Mouse (Mus musculus): ENCODE measurements at regions not wholly inside any gene's neighbourhood (a gene's known extent, or its start where the extent isn't known, plus 50 kb on each side); places are given as distances from the start of the nearest gene placed in this dataset.
A peak's percentile ranks its signal among the peaks of the same experiment; 100 is the strongest.

DNA sequence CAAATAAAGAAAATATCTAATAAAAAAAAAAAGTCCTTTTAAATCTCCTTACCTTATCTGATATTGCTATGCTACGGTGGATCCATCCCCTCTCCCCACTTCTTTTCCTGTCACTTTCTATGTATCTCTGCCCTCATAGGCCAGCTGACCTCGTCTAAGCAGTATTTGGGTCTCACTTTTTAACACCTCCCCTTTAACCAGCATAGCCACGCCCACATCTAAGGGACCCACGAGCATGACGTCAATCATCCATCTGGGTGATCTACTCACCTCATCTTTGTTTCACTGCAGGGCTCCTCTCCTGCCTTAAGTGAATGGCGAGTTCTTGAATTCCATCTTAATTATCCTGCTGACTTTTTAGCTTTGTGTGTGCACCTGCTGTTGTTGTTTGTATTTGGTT lies 97.4 kb upstream of the Arhgap5 start:
- no peak for DNase-seq

DNA sequence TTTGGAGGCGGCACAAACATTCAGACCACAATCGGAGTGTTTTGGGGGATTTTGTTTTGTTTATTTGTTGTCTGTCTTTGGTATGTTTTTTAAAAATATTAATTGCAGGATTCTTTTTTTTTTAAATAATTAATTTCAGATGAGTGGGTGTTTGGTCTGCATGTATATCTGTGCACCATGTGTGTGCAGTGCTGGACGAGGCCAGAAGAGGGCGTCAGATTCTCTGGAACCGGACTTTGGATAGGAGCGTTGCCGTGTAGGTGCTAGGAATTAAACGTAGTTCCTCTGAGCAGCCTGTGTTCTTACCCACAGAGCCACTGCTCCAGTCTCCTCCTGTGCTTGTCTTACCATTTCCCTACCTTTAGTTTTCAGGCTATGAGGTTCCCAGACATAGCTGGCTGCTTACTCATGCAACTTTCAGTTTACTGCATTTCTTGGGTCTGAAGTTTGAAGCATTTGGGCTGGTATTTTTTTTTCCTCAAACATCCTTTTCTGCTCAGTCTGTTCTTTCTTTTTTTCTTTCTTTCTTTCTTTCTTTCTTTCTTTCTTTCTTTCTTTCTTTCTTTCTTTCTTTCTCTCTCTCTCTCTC lies 95.4 kb upstream of the Arhgap5 start:
- DNase-seq: no peak

DNA sequence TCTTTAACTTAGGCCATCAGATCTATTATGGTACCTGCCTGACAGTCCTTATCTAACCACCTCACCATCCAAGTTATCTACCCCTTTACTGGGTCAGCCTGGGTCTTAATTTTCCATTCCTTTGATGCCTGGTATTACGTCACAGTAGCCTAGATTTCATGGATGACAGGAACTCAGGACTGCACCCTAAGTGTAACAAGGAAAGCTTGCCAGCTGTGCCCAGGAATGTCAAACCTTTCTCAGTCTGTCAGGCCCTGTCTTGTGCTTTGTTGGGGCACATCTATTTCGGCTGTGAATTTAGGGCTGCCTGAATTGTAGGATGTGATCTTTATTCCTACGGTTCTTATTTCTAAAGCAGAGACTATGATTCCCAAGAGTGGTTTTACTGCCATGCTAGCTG lies 94.6 kb upstream of the Arhgap5 start:
- DNase-seq: peak; percentile 31

DNA sequence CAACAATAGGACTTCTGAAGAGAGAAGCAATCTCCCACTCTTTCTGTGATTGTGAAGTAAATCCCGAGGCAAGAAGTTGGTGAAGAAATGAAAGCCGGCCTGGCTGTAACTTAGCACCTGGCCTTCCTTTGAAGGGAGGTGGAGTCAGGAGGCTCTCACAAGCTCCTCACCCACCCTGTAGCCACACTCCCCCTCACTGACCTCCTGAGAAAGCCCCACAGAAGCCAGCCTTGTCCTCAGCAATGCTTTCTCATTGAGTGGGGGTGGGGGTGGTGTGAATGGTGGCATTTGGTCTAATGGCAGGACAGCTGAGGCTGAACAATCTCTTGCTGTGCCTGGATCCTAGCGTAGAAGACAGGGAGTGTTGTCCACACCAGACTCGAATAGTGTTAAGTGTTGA lies 91.6 kb upstream of the Arhgap5 start:
- DNase-seq: no peak

DNA sequence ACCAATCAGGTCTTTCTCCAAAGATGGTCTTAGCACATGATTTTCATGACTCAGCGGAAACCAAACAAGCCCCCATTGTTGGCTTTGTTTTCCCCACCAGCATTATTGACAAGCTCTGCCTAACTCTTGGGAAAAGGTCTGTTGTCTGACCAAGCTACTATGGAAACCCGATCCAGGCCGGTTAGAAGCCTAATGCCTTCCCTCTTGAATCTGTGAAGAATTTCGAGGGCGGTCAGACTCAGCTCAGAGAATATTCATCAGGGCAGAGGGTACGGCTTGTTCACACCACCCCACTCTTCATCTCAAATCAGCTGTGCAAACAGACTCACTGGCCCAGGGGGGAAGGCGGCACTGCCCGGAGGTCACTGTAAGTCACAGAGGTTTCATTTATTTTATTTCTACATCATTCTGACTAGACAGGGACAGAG lies 90.7 kb upstream of the Arhgap5 start:
- DNase-seq: no peak

DNA sequence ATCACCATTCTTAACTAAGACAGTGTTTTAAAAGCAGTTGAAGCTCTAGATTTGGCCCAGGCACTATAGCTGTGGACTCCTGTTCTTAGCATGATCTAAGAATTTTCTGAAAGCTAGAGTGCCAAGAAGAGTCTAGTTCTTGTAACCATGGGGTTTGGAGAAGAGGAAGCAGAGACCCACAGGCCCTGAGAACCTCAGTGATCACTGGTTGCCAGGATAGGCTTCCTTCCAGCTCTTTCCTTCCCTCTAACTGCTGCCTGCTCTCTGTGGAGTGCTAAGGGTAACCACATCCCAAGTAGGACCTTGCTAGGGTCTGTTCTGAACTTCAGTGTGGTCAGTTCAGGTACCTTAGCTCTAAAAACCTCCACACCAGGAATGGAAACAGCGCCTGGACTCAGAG lies 81.0 kb upstream of the Arhgap5 start:
- no peak for DNase-seq

DNA sequence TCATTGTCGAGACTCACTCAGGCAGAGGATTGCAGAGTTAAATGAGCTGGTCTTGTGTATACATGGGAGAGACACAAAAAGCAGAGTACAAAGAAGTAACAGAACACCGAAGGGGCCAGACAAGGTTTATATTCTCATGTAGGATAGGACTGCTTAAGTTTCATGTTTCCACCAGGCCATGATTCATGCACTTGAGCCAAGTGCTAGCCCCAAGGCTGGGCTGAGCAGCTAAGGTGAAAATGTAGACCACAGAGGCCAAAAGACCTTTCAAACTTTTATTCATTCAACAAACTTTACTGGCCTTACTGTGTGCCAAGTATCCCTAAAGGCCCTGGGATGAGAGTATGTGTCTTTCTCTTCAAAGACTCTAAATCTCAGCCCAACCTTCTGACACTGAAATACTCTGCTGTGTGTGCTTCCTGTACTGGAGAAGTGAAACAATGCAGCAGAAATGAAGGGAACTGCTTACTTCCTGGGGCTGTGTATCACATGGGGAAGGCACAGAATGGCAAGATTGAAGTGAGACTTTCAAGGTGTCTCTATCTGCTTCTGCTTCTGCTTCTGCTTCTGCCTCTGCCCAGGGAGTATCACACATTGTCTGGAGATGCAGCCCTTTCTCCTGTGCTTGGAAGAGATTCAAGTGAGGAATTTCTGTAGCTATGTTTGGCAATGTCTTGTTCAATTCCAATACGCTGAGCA lies 79.3 kb upstream of the Arhgap5 start:
- no peak for DNase-seq

DNA sequence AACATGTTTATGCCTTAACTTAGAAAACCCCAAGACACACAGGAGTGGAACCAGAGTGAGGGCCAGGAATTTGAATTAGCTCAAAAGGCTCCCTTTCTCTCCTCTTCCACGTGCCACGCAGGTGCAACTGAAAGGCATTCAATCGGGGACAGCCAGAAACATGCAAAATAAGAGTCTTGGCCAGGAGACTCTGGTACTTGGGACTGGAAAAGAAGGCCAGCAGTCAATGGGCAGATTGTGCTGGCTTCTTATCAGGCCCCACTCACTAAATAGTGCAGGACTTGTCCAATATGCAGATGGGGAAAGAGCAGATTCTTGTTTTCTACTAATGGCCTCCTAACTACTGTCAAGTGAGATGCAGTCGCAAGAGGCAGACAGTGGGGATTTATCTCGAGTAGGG lies 73.8 kb upstream of the Arhgap5 start:
- no peak for DNase-seq

DNA sequence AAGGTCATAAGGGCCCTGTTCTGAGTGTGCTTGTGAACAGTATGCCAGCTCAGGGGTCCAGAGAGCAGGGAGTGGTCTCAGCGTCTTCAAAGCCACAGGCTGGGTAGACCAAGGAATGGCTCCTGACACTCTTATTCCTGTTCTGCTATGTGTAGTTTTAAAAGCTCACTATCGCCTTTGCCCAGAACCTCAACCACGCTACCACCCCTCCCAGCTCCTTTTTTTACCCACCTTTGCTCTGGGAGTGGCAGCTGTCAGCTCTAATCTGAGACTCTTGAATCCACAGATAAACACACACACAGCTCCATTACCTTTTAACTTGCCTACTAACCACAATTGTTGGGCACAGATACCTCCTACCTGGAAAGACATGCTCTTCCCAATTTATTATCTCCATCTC lies 71.8 kb upstream of the Arhgap5 start:
- no peak for DNase-seq

DNA sequence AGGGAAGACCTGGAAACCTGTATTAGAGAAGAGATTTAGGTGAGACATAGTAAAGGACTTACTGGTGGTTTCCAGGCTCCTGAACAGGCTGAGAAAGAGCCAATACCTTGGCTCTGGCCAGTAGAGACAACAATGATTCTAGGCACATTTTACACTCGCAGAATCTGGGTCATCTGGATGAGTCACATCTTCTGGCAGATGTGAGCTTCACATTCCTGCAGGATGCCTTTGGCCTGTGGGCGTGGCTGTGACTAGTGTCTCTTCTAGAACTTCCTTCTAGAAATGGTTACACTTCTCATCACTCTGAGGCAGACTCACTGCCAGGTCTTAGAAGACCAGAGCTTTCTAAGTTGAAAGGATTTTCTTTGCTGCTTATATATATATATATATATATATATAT lies 69.8 kb upstream of the Arhgap5 start:
- no peak for DNase-seq

DNA sequence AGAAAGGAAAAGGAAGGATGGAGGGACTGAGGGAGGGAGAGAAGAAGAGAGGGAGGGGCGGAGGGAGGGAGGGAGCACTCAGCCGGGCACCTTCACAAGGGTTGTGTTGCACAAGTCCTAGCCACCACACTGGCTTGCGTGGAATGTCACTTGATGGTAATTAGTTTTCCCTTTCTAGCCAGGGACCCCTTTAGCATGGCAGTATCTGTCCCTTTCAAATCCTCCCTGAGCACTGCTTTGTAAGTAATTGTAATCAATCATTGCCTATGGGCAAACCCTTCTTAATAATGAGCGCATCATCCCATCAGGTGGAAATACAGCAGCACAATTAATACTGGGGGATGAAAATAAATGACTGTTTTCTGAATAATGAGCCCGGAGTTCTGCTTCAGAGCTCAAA lies 68.5 kb upstream of the Arhgap5 start:
- no peak for DNase-seq

DNA sequence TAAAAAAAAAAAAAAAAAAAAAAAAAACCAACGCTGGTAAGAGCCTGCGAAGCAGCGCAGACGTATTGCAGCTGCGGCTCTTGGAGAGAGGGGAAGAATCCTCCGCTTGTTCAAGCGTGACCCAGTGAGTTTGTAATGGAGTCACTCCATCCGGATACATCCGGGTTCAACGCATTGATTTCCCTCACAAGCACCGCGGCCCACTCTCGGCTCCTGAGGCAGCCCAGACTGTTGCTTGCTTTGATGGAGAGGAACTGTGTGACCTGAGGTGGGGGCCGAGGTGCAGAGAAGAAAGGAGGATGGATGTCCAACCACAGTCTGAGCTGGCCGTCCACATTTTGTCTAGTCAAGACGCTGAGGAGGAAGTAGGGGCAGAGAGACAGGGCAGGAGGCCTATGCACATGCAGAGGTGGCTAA lies 68.0 kb upstream of the Arhgap5 start:
- no peak for DNase-seq

DNA sequence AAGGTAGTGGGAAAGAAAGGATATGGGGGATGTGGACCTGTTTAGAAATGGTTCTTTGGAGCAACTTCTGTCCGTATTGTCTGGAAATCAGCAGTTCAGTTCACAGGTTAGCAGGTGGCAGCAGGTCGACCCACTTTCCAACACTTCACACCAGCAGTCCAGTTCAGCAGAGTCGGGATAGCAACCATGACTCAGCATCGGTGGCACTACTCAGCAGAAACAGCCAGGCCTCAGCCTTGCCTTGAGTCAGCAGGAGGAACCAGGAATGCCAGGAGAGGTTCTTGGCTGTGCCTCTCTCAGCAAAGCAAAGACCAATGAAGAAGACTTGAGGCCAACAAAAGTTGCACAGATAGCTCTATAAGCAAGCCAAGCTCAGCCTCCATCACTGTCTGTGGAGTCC lies 66.8 kb upstream of the Arhgap5 start:
- DNase-seq: no peak

DNA sequence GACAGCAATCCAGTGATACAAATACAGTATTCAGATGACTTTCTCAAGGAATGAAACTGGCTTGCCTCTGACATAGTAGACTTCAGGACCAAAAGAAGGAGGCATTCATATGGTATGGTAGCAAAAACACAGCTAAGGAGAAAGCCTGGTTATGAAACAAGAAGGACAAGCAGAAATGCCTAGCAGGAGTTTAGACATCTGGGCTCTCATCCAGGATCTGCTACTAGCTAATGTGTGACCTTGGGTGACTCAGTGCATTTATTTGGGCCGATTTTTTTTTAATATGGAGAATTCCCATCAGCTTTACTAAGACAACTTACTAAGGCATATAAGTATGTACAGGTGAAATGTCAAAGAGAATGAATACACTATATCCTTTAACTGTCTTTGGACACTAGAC lies 64.5 kb upstream of the Arhgap5 start:
- DNase-seq: peak; percentile 57

DNA sequence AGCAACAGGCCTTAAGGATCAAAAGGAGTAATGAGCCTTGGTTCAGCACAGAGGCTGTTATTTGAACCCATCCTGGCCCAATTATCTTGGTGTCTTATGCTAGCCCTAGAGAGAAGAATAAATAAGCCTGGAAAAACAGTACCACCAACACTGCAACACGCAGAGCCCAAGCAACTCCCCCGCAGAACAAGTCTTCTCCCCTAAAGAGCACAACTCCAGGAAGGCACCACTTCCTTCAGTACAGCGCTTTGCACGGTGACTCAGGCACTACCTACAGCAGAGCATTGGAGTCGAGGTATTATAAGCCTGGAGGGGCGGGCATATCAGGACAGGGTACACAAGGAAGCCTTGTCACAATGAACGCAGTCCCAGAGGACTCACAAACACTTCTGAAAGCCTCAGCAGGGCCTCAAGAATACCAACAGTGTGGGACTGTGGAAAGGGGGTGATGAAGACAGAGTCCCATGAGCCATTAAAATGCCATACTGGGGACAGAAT lies 62.9 kb upstream of the Arhgap5 start:
- no peak for DNase-seq

DNA sequence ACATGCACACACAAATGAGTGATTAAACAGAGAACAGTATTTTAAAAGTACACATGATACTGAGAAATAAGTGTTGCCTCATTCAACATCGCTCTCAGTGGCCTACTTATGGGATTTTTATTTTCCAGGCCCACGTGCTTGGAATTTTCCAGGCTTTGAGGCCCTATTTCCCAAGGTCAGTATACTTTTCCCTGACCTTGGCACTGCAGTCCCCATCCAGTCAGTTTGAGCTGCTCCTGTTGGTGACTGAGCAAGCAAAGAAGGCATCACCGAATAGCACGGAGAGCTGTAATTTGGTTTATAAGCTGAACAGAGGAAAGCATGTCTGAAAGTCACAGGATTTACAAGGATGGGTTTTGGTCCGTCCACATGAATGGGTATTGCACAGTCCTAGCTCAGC lies 61.4 kb upstream of the Arhgap5 start:
- DNase-seq: peak; percentile 53

DNA sequence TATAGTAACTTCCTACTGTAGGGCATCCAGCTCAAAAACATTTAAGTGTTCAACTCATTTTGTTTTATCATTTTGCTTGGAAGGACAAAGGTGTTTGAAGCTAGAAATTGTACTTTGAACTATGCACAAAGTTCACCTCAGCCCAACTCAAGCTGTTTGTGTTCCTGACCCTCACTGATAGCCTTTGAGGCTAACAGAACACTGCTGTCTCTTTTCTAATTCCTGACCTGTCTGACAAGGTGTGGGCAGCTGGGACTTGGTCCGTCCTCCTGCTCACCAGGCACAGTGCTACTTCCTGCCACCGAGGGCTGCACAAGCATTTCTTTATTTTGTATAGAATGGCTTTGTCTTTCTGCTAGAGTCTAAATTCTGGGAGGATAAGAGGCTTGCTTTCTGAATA lies 58.0 kb upstream of the Arhgap5 start:
- DNase-seq: peak; percentile 34

DNA sequence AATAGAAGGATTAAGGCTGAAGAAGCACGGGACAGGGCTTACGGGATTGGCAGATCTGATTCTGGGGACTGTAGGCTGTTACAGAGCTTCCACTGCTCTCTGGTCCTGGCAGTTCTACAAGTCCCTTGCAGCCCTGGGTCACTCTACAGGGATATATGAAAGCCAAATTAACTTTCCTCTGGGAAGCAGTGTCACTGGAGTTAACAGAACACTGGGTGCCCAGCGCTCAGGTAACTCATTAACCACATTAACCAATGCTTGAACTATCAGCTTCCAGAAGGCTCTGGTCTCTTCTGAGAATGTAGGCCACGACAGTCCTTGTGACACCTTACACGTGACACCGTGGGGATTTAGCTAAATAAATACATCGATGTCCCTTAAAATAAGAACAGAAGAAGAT lies 57.3 kb upstream of the Arhgap5 start:
- peak; percentile 89 for DNase-seq

DNA sequence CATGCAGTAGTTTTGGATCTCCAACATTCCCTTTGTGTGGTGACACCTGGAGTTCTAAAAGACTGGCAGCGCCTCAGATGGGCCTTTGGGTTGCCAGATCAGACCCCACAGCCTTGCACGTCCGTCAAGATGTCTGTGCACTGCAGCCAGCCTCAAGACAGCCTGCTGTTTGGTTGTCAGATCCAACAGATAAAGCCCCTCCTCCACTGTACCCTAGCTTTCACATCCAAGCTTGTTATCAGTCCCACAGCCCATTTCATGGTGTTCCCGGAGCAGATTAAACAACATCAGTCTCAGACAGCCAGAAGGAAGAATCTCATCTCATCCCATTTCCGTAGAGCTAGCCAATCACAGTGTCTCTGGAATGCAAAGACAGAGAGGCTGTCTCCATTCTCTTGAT lies 56.3 kb upstream of the Arhgap5 start:
- no peak for DNase-seq

DNA sequence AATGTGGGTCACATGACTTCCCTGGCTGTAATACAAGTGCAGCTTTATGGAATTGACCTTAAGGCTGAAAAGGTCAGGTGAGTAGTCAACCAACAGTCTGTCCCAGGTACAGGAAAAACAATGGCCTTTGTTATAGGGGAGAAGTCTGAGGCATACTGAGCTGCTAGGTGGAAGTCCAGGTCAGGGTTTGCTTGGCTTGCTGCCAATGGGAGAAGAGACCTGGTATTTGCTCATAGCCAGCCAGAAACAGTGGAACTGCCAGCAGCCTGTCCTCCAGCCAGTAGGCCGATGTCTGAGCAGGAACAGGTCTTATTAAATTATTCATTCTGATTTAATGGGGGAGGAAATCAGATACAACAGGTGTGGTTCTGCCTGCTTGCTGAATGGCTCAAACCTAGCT lies 55.6 kb upstream of the Arhgap5 start:
- DNase-seq: peak; percentile 91

DNA sequence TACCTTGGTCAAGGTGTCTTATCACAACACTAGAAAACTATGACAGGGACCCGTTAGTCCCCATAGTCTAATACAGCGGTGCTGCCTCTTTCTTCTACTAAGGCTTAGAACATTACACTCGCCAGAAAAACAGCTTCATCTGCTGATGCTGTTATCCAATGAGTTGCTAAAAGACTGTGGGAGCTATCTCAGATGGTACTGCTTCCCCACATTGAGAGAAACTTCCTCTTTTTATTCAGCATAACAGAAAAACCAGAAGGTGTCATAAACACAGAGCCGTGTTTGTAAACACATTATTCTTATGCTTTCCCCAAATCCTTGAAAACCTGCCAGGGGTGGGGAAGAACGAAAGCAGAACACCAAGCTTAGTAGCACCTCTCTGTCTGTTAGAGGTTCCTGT lies 49.9 kb upstream of the Arhgap5 start:
- no peak for DNase-seq

Measured in kidney, adult 11 months (tissue).